Mouse (Mus musculus): ENCODE data around the gene Tenm4.
A peak's percentile ranks its signal among the peaks of the same experiment; 100 is the strongest.
"Not testable (repeated sequence)": the region's sequence is repeated elsewhere in the genome, so short reads cannot be mapped to it uniquely, and the experiment has no call there.

The Tenm4 gene

DNA sequence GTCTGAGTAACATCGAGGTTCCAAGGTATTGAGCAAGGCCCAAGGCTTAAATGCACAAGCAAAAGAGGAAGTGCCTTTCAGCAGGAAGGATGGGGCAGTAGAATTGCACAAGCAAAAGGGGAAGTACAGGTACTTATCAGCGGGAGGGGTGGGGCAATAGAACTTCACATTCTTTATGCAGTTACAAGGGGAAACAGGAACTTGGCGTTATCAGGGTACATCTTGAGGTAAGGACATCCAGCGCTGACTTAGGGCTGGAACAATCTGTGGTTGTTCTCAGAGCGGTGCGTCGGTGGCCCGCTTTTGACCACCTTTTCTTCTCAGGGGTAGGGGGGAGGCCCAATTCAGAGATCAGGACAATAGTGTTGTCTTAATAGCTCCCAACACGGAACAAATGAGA, 459.5 kb downstream of the Tenm4 start:
- not testable (repeated sequence) for DNase-seq (ENCODE audit: extremely low read depth, low read depth, low spot score)

DNA sequence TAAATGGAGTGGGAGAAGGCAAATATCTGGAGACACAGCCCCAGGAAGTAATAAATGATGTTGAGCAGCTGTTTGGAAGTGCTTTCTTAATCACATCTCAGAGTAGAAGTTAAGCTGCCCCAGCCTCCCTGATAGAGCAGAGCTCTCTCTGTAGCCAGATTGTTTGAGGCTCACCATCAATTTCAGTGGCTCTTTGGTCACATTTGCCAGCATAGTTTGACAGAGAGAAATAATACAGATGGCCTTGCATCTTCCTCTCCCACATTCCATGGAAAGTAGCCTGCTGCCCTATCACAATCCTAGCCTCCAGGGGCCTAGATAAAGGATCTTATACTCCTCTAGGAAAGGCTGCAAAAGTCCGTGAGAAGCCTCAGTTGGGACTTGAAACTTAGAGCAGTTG, 462.0 kb downstream of the Tenm4 start:
- no peak for DNase-seq (ENCODE audit: extremely low read depth, low read depth, low spot score)

DNA sequence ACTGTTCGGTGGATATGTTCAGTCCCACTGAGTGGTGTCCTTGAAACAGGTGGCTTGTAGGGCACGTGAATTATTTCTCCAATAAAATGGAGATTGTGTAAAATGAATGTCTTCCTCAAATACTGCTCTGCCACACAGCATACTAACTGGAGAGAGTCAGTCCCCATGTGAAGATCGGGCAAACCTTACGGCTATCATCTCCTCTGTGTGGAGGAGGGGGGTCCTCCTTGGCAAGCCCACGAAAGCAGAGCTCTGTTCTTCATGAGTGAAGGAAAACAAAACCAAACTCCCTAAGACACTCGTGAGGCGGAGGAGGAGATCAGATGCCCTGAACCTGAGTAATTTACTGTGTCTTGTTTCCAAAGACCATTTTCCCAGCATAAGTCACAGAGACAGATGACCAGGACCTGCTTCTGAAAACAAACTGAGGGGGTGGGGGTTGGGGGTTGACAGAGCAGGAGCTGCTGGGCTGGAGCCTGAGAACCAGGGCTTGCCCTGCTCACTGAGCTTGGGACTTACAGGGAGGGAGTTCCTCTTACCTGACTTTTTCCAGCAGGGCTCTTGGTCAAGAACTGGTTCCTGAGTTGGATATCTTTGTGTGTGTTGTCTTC, 464.9 kb downstream of the Tenm4 start:
- no peak for DNase-seq (ENCODE audit: extremely low read depth, low read depth, low spot score)

DNA sequence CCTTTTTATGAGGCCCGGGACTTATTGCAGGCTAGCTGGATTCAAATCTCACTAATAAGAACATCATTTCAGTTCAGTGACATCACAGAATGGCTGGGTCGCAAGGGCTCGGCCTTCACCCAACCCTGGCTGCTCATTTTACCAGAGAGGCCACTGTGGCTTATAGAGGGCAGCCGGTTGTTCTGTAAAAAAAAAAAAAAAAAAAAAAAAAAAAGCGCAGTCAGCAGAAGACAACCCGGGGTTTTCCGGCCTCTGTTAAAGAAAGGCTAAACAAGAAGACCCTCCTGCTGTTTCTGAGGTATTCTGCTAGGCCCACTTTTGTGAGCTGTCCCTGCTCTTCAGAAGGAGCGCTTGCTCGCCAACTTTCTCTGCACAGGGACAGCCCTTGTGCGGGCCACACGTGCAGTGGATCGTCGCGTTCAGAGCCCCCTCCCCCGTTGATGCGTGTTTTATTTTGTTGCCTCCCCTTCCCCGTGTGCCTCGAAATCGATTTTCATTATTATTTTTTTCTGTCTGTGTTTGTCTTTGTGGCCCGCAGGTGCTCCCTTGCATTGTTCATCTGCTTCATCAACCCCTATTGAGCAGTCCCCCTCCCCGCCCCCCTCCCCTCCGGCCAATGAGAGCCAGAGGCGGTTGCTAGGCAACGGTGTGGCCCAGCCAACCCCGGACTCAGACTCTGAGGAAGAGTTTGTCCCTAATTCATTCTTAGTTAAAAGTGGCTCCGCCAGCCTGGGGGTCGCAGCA, 472.6 kb downstream of the Tenm4 start:
- no peak for DNase-seq (ENCODE audit: extremely low read depth, low read depth, low spot score)

DNA sequence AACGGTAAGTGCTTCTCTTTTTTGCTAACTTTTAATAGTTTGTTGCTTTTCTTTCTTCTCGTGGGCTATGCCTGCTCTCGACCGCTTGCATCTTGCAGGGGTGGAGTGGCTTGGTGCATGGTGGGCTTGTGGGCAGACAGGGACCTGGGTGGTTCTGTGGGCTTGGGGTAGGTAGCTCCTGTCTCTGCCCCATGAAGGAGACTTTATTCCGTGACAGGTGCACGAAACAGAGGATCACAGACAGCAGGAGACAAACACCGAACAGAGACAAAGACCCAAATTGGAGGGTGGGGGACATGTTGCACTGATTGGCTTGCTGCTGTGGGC, 473.1 kb downstream of the Tenm4 start:
- no peak for DNase-seq (ENCODE audit: extremely low read depth, low read depth, low spot score)

DNA sequence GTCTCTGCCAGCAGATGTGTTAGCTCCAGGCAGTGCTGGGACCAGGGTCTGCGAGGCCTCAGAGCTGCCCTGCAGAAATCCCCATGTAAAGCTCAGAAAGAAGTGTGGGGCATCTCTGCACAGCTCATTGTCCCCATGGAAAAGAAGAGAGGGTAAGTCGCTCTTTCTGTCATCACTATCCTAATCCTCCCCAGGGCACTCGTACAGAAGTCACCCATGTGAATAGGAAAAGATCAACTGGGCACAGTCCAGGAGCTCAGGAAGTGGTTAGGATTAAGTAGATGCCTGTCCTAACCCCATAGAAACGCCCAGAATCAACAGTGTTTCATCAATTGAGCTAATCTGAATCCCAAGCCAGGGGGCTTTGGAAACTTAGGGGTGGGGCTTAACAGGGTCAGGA, 476.6 kb downstream of the Tenm4 start:
- no peak for DNase-seq (ENCODE audit: extremely low read depth, low read depth, low spot score)

DNA sequence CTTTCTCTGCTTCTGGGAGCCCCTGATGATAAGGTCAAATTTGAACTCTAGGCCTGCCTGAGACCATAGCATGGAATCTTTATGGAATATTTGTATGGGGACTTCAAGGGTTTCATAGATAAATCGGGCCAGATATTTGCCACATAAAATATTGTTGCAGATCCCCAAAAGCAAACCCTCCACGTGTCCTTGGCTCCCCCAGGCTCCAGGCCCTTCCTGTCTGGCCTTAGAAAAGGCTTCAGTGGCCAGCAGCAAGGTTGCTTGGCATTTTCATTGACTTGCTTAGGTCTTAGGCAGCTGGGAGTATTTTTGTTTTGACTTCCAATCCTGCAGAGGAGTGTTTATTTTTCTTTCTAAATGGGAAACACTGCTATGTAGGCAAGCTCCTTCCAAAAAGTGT, 477.6 kb downstream of the Tenm4 start:
- no peak for DNase-seq (ENCODE audit: extremely low read depth, low read depth, low spot score)

DNA sequence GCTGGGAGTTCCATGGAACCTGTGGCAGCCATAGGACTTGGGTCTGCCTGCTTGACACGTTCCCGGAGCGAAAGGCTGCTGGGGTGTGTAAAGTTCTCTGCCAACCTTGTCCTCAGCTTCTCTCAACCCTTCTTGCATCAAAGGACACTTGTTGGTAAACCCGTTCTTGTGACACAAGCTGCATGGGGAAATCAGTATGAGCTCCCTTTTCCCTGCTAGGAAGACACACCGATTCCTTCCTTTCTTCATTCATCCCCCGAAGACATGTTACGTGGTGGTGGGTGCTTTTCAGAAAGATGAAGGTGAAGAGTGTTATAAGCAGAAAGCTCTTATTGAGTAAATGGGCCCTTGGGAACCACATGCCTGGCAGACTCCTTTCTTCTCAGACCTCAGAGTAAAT, 478.1 kb downstream of the Tenm4 start:
- peak; percentile 57 for DNase-seq (ENCODE audit: extremely low read depth, low read depth, low spot score)

DNA sequence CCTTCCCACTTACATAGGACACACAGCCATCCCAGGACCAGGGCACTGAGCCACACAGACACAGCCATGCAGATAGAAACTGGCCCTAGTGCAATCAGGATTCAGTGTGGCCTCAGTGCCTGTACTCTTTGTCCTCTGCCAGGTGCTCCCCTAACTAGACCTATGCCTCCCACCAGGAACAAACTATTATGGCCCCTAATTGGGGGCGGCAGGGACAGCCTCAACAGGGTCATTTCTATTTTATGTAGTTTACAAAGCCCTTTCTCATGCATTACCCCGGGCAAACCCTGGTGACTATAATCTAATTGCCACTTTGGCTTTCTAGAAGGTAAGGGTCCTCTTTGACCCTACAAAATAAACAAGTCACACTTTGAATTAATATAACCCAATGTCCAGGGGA, 479.4 kb downstream of the Tenm4 start:
- no peak for DNase-seq (ENCODE audit: extremely low read depth, low read depth, low spot score)

DNA sequence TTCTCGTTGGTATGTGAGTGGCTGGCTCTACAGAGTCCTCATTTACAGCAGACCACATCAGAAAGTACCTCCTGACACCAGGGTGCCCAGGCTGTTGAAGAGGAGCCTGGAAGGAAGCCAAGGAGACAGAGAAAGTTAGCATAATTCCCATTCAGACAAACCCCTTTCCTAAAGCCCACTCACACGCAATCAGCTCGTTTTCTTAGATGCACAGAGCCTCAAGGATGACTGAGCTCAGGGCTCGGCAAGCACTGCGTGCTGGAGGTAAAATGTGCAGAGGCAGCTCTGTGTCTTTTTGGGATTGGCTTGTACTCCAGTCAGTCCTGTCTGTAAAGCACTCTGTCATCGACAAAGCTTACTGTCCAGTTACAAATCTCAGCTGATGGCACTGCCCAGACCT, 480.0 kb downstream of the Tenm4 start:
- no peak for DNase-seq (ENCODE audit: extremely low read depth, low read depth, low spot score)

DNA sequence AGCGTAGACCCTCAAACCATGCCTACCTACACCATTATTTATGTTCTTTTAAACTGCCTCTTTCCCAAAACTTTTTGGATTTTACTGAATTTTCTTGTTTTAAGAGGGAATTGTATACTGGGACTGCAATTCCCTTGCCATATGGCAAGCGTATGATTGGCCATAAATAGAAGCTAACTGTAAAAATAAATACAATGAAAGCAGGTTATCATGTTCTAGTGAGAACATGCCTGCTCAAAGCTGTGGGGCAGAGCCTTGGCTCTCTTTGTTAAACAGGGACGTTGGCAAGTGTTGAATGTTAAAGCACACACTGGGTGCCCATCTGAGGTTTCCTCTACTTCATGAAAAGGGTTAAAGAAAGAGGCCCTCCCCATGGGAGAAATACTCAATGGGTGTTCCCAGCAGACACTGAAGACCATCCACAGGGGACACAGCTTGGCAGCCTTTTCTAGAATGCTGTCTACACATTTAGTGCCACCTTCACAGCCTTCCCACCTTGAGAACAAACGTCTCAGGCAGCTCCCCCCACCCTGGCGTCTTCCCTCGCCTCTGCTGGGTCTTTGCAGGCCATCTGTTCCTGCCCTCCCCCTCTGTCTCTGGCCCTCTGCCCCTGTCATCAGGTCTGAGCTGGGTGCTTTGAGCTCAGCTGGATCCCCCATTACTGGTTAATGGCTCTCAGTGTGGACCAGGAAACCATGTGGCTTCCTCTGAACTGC, 480.7 kb downstream of the Tenm4 start:
- DNase-seq (ENCODE audit: extremely low read depth, low read depth, low spot score), result no peak

DNA sequence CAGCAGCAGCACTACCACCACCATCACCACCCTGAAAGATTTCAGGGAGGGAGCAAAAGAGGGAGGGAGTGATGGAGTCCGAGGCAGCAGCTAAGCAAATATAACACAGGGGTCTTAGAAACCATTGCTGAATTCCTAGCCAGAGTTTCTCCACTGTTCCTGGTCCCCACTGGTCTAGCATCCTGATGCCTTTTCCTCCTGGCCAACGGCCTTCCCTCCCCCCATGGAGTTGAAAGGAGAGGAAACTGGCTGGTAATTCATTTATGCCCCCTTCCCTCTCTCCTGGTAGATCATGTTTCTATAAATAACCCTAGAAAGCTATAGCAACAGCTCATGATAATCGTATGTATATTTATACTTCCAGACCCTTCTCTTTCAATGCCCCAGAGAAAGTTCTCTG, 481.8 kb downstream of the Tenm4 start:
- DNase-seq (ENCODE audit: extremely low read depth, low read depth, low spot score), result no peak

DNA sequence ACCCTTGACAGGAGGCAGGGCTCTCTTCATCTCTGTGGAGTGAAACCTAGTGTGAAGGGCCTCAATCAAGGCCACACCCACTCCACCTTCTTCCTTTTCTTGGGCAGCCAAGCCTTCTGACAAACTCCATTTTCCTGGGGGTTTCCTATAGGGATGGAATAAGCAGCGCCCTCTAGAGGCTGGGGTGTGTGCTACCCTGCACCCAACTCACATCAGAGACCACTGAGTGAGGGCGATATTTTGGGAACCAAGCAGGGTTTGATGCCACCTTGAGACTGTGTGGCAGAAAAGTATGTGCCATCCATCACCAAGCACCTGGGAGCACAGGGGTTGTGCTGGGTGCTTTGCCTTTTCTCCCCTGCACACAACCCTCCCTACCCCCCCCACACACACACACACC, 483.2 kb downstream of the Tenm4 start:
- DNase-seq (ENCODE audit: extremely low read depth, low read depth, low spot score), result no peak

DNA sequence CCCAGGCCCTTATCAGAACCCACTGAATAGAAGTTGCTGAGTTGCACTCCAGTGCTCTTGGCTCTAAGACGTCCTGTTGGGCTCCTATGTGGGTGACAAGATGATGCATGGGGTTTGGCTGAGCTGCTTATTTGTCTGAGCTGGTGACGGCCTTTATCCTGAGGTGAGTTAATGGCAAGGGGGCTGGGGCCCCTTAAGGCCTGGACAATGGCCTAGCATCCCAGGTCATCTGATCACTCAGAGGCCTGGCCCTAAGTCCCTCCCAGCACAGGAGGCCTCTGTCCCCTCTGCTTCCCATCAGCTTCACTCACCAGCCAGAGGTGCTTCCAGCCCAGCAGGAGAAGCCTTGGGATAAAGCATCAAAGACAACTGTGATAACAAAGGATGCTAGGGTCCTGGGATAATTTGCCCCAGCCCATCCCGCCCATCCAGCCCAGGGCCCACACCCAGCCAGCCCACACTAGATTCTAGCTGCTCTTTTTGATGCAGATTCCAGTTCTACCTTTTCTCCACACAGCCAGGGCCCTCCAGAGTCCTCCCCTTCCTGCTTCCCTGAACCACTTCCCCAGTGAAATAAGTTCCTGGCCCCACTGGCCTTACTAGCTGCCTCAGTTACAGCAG, 484.2 kb downstream of the Tenm4 start:
- no peak for DNase-seq (ENCODE audit: extremely low read depth, low read depth, low spot score)

DNA sequence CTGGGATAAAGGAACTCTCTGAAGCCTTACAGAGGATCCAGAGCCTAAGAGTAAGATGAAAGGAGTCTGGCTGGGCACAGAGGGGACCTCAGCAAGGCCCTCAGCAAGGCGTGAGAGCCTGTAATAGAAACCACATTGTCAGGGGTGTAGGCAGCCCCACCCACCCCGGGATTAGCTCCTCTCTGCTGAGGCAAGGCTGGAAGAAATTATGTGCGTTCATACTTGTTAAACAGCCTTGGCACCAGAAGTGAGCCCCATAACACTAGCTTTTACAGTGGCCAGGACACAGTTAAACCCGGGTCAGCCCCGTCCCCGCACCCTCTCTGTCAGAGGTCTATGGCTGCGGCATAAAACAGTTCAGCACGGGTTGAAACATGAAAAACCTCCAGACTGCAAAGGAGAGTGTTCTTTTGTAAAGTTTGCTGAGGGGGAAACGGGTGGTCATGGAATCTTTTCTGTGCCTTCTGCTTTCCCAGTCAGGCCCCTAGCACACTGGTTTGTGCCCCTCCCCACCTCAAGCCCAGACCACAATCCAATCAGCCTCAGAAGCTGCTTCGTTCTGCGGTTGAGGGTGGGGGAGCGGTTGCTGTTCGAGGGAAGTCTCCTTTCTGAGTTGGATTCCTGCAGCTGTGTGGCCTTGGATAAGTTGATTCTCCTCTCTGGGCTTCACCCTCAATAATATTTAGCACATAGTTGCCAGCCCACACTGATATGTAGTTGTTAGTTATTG, 486.2 kb downstream of the Tenm4 start:
- no peak for DNase-seq (ENCODE audit: extremely low read depth, low read depth, low spot score)

DNA sequence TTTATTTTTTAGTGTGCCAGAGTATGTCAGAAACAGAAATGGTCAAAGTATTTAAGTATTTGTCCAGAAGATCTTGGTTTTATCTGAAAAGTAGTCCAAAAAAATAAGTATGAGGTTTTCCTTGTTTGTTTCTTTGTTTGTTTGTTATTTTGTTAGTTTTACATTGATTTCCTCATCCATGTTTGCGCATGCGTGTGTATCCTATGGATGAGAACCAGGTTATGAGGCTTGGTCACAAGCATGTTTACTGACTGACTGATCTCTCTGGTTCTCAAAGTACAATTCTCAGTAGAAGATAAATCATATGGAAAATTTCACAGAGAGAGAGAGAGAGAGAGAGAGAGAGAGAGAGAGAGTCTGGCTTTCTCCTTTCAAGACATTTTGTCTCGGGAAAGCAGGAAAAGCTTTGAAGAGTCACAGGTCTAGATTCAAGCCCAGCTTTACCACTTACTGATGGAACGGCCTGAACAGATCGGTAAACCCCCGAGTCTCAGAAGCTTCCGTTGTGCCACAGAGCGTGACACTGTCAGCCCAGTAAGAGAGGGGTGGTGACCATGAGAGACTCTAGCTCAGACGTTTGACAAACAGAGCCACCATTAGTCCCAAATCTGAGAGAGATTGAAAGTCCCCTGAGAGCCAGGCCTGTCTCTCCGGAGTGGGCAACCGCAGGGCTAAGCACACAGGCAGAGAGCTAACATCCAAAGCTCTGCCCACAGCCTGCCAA, 487.0 kb downstream of the Tenm4 start:
- DNase-seq (ENCODE audit: extremely low read depth, low read depth, low spot score), result no peak

DNA sequence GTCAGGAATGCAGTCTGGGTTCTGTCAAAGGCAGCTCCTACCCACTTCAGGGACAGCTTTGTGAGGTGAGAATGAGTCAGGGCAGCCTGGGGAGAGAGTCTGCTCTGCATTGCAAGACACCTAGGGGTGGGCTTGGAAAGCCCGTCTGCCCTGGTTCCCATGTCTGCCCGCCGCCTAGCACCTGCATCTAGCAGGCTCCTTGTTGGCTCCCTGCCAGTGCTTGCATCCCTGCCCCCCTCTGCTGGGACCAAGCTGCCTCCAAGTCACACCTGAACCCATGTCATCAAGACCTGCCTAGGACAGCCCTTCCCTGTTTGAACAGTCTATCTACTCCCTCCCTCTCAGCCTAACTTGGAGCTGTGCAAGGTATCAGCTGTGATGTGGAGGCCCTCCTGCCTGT, 489.9 kb downstream of the Tenm4 start:
- DNase-seq (ENCODE audit: extremely low read depth, low read depth, low spot score), result no peak

DNA sequence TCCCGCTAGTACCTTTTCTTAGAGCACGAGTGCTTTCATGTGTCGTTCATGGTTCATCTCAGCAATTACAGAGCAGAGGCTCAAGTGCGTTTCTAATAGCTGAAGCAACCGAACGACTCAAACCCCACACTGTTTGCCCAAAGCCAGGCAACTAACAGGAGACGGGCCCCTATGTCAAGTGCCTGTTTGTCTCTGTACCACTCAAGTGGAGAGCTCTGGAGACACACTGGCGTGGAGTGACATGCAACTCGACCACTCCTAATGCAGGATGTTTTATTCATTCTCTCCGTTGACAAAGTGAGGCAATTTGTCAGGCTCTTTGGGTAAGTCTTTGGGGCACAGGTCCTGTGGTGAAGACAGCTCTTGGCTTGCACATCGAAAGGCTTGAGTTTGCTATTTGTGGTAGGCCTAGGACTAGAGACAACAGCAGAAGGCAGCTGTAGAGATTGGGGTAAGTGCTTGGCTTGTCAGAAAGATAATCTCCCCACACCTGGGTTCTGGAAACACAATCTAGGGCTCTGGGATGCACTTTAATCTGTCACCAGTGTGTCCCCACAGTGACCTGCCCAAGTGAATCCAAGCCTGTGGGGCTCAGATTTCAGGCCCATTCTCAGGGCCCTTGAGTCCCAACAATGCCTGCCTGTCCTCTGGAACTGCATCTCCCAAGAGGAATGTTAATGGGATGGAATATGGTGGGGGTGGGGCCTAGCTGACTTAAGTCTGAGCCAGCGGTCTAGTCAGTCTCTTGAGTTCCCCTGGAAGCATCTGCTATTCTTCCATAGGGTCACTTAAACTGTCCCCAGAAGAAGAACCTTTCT, 490.5 kb downstream of the Tenm4 start:
- no peak for DNase-seq (ENCODE audit: extremely low read depth, low read depth, low spot score)

DNA sequence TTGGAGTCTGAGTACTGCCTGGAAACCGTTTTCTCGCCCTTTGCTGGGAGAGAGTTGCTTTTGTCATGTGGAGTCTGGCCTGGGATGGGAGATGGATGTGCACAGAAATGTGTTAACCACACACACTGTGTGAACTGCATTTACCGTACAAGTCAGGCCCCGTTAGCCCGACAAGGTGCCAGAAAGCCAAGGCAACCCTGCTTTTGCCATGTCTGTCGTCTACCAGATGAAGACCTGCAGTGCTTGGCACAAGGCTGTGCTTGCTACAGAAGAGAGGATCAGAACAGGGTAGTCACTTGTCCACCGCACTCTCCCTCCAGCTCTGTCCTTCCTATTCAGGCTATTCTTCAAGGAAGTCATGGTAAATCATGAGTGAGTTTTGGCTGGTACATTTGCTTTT, 492.3 kb downstream of the Tenm4 start:
- DNase-seq (ENCODE audit: extremely low read depth, low read depth, low spot score), result no peak

DNA sequence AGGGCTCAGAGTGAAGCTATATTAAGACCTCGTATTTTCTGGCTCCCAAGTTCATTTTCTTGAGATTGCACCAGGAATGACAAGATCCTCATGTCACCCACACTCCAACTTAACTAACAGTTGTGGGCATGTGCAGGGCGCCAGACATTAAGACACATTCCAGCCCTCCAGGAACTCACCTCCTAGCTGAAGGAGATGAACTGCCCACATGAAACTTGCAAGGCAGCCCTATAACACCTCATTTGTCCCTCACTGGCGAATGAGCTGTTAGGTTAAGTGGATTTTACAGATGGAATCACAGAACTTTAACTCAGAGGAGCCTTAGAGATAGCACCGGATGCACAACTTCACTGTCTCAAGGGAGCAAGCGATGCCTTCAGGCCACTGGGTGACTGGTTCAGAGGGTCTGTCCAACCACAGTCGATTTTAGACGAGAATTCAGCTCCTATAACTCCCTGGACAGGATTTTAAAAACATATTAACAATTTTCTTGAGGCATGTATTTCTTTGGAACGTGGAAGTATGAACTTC, 495.4 kb downstream of the Tenm4 start:
- DNase-seq (ENCODE audit: extremely low read depth, low read depth, low spot score), result no peak

All from fat pad, adult 2 months (tissue).